Mouse (Mus musculus) bone marrow, adult 2 months (tissue): ENCODE measurements around the gene Cox8a.

Experiments used
- CTCF ChIP-seq: fragments of 200-500 bp; IDR thresholded peaks from 2 replicates; pipeline ENCODE4 v1.5.1; 2011; ENCODE audit warnings: low read length, control low read depth; ENCODE audit not compliant: control insufficient read depth, insufficient read depth
- POLR2A ChIP-seq: fragments of 200-500 bp; IDR thresholded peaks from 2 replicates; pipeline ENCODE4 v1.6.1; 2011; ENCODE audit warnings: low read depth, mild to moderate bottlenecking, control low read depth, low read length, borderline replicate concordance; ENCODE audit not compliant: control insufficient read depth

DNA sequence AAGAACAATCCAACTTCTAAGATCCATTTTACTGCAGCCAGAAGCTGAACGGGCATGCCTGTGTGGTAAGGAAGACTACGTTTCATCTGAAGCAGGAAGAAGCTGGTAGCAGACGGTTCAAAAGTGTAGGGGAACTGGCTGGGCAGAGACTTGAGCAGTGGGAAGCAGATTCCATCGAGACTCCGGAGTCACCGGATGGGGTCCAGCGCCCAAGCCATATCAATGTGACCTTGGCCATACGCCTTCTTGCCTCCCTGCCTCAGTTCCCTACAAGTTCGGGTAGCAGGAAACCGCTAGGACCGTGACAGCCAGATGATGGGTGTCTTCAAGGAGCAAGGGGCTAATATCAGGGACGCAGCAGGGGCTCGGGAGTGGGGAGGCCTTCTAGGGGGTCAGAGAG is 22.9 kb upstream of the Cox8a start:
- no peak for TF ChIP-seq CTCF
- no peak for TF ChIP-seq POLR2A
